Mouse (Mus musculus): ENCODE measurements around the gene Olfr1423. TPM values are rescaled to one million over a fixed set of nuclear protein-coding genes. Genes with fewer than 3 reads are reported as not detected.
"Not testable (repeated sequence)": the region's sequence is repeated elsewhere in the genome, so short reads cannot be mapped to it uniquely, and the experiment has no call there.

Olfr1423 gene
- total RNA-seq (2021) = not detected
- long read RNA-seq, experiment 1 = 0 reads
- long read RNA-seq, experiment 2 = 0 reads

GRCm38 (mm10) chr19:12041217-12041616 lies at the start of gene Olfr1423:
Olfr1423 (minus strand) TSS chr19:12041317.
- DNase-seq (ENCODE audit: low spot score in 2 of 2) = no peak

- DNase-seq (ENCODE audit: low spot score in 2 of 2) = not testable (repeated sequence)
Measured at GRCm38 (mm10) chr19:12077631-12078030, 36.5 kb upstream of the Olfr1423 start, which contains the start of gene Olfr1425. Olfr1425 (minus strand) TSS chr19:12077731.

DNA sequence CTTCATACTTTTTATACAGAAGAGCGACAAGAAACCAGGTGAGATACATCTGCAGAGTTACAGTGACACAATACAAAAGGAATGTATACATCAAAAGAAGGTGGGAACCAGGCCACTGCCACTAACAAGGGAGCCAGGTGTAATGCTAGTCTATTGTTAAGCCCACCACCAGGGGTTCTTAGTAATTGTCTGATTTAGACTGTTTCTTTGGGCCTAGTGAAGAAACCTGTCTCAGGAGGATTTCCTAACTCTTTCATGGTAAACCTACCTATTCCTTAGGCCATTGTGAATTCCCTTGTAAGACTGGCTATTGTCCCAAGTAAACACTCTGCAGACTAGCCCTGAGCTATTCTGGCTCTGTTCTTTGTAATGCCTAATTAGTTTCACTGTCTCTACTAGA lies 28.4 kb upstream of the Olfr1423 start:
- DNase-seq (ENCODE audit: low spot score in 2 of 2) = not testable (repeated sequence)

- DNase-seq (ENCODE audit: low spot score in 2 of 2) = not testable (repeated sequence)
Measured at GRCm38 (mm10) chr19:12067806-12068205, 26.7 kb upstream of the Olfr1423 start.

GRCm38 (mm10) chr19:12062582-12062981 lies 21.5 kb upstream of the Olfr1423 start, which contains the start of gene Olfr1424:
Olfr1424 (minus strand) TSS chr19:12062682.
- not testable (repeated sequence) for DNase-seq (ENCODE audit: low spot score in 2 of 2)

DNA sequence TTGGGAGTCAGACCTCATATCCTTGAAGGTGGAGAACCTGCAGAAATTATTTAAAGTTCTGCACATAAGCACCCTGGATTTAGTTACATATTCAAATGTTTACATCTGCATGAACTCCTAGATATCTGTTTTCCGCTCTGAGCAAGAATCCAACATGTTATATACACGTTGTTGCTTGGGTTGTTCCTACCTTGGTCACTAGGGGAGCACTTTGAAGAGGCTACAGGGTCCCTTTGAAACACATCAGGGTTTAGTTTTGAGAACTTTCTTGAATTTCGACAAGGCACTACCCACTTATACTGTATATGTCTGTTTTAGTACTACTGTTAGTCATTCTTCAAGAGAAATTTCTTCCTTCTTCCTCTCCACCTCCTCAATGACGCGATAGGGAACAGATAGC lies 2.0 kb upstream of the Olfr1423 start:
- DNase-seq (ENCODE audit: low spot score in 2 of 2) = no peak

- DNase-seq (ENCODE audit: low spot score in 2 of 2) = no peak
Measured at GRCm38 (mm10) chr19:12037727-12038126, 3.4 kb downstream of the Olfr1423 start.

- no peak for DNase-seq (ENCODE audit: low spot score in 2 of 2)
Measured at GRCm38 (mm10) chr19:12026606-12027005, 14.5 kb downstream of the Olfr1423 start.

DNA sequence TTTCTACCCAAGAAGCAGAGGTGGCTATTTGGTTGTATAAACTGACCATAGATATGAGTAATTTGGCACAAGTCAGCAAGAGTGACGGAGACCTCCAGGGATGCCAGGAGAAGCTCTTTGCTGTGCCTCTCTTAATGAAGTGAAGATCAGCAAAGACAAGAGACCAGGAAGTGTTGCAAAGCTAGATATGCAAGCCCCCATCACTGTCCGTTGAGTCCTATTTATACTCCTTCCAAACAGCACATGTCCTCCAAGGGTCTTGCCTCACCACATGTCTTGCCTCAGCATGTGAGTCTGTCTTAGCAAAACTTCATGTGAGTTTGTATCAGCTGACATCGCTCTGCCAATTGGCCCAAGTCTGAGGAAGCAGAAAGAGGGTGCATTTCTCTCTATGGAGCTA lies 15.8 kb downstream of the Olfr1423 start:
- no peak for DNase-seq (ENCODE audit: low spot score in 2 of 2)

- DNase-seq (ENCODE audit: low spot score in 2 of 2) = no peak
Measured at GRCm38 (mm10) chr19:12024149-12024548, 17.0 kb downstream of the Olfr1423 start.

DNA sequence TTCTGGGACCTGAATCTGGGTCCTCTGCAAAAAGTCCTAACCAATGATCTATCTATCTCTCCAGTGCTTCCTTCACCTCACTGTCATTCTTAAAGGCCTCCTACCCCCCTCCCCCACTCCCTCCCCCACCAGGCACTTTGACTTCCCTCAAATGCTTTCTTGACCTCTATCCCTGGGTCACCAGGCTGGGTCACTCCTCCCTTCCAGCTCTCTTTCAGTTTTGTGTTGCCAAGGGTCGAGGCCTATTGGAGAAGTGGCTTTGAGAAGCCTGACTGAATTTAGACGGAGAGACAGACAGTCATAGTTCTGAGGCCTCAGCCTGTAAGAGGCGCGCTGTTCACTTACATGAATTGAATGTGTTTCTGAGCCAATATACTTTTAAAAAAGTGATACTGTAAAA lies 24.9 kb downstream of the Olfr1423 start:
- no peak for DNase-seq (ENCODE audit: low spot score in 2 of 2)

DNA sequence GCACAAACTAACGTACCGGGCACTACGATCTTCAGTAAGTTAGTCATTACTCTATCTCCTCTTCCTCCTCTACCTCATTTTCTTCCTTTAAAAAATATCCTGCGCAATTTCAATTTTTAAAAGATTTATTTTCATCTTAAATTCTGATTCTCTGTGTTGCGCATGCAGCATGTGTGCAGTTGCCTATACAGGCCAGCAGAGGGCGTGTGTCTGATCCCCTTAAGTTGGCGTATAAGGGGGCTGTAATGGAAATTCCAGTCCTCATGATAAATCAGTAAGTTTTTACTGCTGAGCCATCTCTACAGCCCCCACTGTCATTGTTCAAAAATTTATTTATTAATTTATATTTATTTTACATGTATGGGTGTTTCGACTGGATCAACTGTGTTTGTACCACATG lies 25.4 kb downstream of the Olfr1423 start:
- DNase-seq (ENCODE audit: low spot score in 2 of 2) = no peak

DNA sequence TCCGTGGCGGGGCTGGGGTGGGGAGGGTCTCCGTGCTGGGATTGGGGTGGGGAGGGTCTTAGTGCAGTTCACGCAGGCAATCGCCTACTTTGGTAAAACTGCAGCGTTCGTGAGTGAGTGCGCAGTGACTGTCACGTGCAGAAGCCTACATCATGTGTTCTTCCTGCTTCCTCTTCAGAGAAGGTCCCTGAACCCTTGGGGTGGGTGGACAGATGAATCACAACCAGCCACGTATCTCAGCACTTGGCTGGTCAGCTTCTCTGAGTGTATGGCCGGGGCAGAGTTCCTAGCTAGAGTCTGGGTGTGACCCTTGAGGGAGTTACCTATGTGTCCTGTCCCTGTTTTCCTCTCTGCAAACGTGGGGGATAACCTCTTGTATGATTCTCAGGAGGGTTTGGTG lies 27.9 kb downstream of the Olfr1423 start:
- peak; percentile 15 to 38 for DNase-seq (ENCODE audit: low spot score in 2 of 2)

GRCm38 (mm10) chr19:12012615-12013014 lies 28.5 kb downstream of the Olfr1423 start:
- no peak for DNase-seq (ENCODE audit: low spot score in 2 of 2)

DNA sequence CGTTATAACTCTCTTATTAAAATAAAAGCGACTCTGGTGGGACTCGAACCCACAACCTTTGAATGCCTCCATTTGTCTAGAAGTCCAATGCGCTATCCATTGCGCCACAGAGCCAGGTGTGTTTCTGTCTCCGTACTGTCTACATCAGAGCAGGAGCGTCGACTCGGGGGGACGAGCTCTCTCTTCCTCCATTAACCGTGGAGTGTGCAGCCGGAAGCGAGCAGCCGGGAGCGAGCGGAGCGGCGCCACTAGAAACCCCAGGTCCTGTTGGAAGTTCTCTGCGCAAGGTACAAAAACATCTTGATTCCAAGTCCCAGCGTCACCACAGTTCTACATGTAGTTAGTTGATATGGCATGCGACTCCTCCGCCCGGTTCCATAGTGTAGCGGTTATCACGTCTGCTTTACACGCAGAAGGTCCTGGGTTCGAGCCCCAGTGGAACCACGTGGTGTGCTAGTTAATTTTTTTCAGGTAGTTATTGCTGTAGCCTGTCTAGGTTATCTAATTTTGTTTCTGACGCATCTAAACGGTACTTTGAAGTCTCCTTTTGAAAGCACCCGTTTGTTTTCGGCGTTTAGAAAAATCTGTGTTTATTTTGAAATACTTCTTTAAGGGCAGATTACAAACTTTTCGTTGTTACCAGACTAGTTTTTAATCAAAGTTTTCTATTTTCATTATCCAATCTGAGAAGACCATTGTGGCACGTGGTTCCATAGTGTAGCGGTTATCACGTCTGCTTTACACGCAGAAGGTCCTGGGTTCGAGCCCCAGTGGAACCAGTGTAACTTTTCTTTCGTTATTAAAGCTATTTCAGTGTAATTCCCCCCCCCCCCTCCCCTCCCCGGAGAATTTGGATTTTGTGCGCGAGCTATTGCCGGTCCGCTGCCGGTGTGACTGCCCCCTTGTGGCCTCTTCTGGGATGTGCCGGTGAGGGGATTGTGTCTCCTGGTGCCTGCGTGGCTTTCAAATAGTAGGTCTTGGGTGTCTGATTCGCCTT lies 29.3 kb downstream of the Olfr1423 start:
- peak; percentile 72 to 82 for DNase-seq (ENCODE audit: low spot score in 2 of 2)

- peak in 1 of 2 experiments; percentile 33 for DNase-seq (ENCODE audit: low spot score in 2 of 2)
Measured at GRCm38 (mm10) chr19:12010916-12011559, 30.1 kb downstream of the Olfr1423 start.

- DNase-seq (ENCODE audit: low spot score in 2 of 2) = peak; percentile 39 to 50
Measured at GRCm38 (mm10) chr19:12010281-12010771, 30.8 kb downstream of the Olfr1423 start.

GRCm38 (mm10) chr19:12009501-12010280 lies 31.4 kb downstream of the Olfr1423 start:
- no peak for DNase-seq (ENCODE audit: low spot score in 2 of 2)

DNA sequence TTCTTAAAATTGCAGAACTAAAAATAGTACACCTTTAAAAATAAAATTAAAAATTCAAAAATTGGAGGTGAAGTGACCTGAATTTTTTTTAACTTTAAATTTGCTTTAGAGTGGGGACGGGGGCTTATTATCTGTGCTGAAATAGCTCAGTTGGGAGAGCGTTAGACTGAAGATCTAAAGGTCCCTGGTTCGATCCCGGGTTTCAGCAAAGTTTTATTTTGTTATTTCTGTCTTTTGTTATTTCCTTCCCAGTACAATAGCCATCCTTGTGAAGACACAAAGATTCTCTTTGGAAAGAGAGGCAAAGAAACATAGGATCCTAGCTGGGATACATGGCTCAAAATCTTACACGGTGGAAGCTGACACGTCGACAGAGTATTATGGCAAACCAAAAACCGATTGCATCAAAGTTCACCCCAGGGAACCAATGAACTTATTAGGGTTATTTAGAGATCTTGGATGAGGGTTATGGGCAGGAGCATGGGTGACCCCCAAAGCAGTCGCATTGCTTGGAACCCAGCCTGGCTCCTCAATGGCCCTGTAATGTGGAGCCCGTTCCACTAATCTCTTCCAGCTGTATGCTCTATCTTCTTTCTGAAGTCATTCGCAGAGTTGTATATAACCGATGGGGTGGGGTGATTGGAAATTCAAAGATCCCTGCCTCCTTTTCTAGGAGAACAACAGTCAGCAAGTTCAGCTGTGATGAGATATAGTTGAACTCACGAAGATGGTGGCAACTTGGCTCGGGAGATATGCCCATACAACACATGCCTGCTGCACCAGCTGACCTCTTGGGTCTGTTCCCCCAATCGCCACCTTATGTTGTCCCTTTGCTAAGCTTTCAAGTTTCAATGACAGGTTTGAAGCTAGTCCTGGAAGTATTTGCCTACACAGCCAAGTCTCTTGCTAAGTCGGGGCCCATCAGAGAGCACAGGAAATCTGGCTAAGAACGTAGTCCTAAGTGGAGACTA lies 32.4 kb downstream of the Olfr1423 start:
- DNase-seq (ENCODE audit: low spot score in 2 of 2) = no peak

Data from adrenal gland, postnatal 4 days (tissue).